Mouse (Mus musculus): ENCODE measurements around the gene Cox19.

GRCm38 (mm10) chr5:139352317-139352716 is 1.1 kb upstream of the Cox19 start, which contains the start of gene Cyp2w1:
- TF ChIP-seq CTCF (IDR thresholded peaks at IDR 0.05; ENCODE audit: control insufficient read depth, insufficient read depth, insufficient read length): no peak
- no peak for TF ChIP-seq MAX (IDR thresholded peaks at IDR 0.05)
- no peak for TF ChIP-seq FOSL1 (IDR thresholded peaks at IDR 0.05; ENCODE audit: insufficient read depth, low read length, poor library complexity, severe bottlenecking)
- no peak for TF ChIP-seq USF1 (IDR thresholded peaks at IDR 0.05; ENCODE audit: low read depth)
- TF ChIP-seq MYOG (IDR thresholded peaks at IDR 0.05; ENCODE audit: control insufficient read depth, extremely low read depth, insufficient read length): no peak

Measured in C2C12 (cell line).